Mouse (Mus musculus): ENCODE measurements around the gene Fam53b.

Gene Fam53b

DNA sequence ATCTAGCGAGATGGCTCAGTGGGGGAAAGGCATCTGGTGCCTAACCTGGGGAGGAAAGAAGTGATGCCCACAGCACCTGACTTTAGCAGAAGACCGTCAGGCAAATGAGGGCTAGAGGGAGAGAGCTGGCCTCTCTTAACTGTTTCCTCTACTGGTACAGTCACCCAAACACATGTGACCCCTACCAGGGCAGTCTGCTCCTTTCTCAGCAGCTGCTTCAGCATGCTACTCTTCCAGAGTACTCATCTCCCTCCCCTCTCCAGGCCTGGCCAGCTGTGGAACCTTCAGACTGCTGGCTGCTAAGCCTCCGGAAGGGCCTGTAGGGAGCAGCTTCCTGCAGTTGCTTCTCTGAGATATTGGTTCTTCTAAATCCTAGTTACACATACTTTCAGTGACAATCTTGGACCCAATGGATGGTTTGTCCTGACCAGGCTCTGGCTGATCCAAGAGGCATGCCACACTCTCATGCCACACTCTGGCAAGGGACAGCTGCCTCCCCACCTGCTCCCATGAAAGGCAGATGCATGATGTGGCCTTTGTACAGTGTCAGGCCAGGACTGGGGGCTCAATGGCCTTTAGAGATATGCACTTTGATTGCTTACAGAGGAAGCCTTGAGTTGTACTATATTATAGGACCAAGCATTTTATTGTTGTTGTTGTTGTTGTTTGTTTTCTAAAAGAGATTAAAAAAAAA lies 65.5 kb downstream of the Fam53b start:
- ATAC-seq (ENCODE audit: insufficient number of reproducible peaks, low FRiP score, low TSS enrichment) = no peak

DNA sequence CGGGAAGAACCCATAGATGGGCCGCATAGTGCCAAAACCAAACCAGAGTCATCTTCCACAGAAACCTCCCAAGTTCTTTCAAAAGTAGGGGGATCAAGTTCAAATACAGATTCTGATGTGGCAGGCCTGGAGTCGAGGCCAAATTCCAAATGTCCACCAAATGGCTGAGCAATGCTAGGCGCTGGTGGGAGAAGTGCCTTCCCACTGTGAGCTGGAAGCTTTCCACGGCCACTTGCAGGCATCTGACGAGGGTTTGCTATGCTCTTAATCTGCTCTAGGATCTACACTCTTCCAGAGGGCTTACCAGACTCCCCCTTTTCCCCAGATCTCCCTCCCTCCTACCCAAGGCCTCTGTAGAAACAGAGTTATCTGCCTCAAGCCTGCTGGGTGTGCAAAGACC lies 66.6 kb downstream of the Fam53b start:
- ATAC-seq (ENCODE audit: insufficient number of reproducible peaks, low FRiP score, low TSS enrichment) = peak; percentile 36; the same call in 1 of the 2 replicates

DNA sequence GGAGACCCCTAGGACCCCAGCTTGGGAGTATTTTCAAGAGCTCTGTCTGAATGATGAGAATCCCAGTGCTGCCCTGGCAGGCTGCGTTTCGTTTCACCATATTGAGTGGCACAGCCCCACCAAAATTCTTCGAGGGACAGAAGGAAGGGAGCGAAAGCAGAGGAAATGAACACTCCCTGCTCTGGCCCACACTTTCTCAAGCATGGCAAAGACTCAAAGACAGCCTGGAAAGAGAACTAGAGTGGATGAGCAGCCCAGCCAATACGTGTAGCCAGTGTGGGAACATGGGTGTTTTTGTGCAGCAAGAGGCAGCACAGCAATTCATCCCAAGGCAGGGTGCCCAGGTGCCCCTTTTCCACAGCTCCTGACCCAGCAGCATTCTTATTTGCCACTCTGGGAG lies 70.8 kb downstream of the Fam53b start:
- ATAC-seq (ENCODE audit: insufficient number of reproducible peaks, low FRiP score, low TSS enrichment) = no peak

GRCm38 (mm10) chr7:132739829-132740228 lies 73.9 kb downstream of the Fam53b start:
- ATAC-seq (ENCODE audit: insufficient number of reproducible peaks, low FRiP score, low TSS enrichment) = no peak

DNA sequence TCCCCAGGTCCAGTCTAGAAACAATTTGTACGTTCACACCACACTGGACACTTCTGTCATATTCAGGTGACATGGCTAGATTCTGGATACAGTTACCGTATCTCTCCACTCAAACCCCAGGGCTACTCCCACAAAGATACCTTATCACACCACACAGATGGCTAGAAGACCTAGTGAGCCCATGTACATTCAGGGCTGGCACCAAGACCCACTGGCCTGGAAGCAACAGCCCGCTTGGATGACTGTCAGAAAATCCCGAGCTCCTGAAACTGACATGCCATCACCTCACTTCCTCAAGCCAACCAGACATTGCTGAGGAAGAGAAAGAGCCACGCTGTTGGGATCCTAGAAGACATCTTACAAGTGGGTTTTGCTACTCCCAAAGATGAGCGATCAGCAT lies 74.8 kb downstream of the Fam53b start:
- ATAC-seq (ENCODE audit: insufficient number of reproducible peaks, low FRiP score, low TSS enrichment) = peak; percentile 49; the same call in 1 of the 2 replicates

GRCm38 (mm10) chr7:132736099-132736862 lies 77.4 kb downstream of the Fam53b start:
- ATAC-seq (ENCODE audit: insufficient number of reproducible peaks, low FRiP score, low TSS enrichment) = no peak

- ATAC-seq (ENCODE audit: insufficient number of reproducible peaks, low FRiP score, low TSS enrichment) = no peak
Observed at GRCm38 (mm10) chr7:132735145-132735544, 78.5 kb downstream of the Fam53b start.

GRCm38 (mm10) chr7:132734222-132734621 lies 79.5 kb downstream of the Fam53b start:
- ATAC-seq (ENCODE audit: insufficient number of reproducible peaks, low FRiP score, low TSS enrichment) = no peak

DNA sequence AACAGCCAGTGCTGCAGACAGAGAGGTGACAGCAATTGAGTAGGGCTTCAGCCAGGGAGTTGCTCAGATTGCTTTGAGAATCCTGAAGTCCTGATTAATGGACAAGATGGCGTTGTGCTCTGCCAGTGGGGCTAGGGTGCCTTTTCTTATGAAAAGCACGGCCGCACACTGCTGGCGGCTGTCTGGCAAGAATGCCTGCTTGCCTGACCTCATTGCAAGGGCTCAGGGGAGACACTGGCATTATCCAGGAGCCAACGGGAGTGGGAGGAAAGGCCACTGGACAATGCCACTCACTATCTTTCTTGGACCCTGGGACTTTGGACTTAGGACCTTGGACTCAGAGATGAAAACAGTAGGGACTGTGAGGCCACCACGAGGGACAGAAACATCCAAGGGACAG lies 80.2 kb downstream of the Fam53b start:
- no peak for ATAC-seq (ENCODE audit: insufficient number of reproducible peaks, low FRiP score, low TSS enrichment)

DNA sequence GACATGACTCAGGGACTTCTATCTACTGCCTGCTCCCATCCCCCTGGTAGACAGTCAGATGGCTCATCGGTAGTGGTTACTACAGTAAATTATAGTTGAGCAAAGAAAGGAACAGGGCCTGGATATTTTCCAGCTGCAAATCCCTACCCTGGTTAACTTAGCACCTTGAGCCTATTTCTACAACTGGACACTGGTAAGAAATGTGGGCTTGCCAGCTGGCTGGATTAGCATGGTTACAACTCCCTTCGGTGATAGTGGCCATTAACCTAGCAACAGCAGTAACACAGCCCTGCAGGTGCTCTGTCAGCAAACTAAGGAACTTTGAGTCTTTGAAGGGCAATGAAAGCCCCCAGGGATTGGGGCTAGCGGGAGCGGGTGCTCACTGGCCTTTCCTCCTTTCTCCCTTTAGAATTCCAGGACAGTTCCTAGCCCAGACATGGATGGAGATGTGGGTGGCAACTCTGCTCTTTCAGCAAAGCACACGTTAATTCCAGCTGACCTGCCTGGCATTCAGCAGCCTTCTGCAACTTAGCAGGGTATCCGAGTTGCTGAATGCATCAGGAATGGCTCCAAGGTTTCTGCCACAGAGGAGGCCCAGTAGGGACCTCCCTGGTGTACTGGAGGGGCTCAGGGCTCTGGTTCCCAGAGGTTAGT lies 81.4 kb downstream of the Fam53b start:
- no peak for ATAC-seq (ENCODE audit: insufficient number of reproducible peaks, low FRiP score, low TSS enrichment)

GRCm38 (mm10) chr7:132731558-132731957 lies 82.1 kb downstream of the Fam53b start:
- ATAC-seq (ENCODE audit: insufficient number of reproducible peaks, low FRiP score, low TSS enrichment) = no peak

DNA sequence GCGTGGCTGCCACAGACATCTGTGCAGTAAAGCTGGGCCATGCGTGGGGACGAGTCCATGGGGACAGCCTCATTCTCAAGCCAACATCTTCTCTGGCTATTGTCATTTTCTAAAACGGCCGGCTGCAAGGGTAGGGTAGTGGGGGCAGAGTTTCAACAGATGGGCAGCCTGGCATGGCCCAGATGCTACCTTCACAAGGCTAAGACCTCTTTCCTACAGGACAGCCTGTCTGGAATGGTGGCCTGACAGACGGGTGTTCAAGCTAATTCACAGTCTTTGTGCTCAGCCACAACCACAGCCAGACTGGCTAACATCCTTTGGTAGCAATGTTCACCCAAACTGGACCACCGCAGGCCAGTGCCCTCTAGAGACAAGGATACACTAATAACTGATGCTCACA lies 83.2 kb downstream of the Fam53b start:
- no peak for ATAC-seq (ENCODE audit: insufficient number of reproducible peaks, low FRiP score, low TSS enrichment)

DNA sequence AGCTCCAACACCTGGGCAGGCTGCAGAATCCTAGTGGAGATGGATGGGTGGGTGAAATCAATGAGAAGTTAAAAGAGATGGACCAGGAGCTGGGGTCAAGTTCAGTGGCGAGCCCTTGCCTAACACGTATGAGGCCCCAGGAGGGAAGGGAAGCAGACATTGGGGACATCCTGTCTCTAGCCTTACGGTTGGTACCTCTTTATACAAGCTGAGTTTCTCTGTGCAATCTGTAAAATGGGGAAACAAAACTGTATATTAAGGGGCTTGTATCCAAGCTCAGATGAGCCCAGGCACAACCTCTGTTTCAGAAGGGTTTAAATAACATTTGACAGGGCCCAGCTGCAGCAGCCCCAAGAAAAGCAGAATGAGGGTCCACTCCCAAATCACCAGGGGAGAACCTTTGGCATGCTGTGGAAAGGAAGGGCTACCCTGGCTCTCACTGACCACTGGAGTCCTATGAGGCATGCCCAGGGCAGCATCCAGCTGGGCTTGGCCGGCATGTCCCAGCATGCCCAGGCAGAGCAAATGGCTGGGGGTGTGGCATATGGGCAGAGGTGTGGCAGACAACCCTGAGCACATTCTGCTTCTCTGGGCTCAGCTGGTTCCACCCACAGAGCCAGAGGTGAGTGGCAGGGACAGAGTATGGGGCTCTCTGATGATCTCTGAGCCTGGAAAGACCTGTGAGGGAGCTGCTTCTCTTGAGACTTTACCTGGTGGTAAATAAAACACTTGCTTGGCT lies 84.4 kb downstream of the Fam53b start:
- ATAC-seq (ENCODE audit: insufficient number of reproducible peaks, low FRiP score, low TSS enrichment) = no peak

GRCm38 (mm10) chr7:132726106-132726861 lies 87.4 kb downstream of the Fam53b start:
- no peak for ATAC-seq (ENCODE audit: insufficient number of reproducible peaks, low FRiP score, low TSS enrichment)

DNA sequence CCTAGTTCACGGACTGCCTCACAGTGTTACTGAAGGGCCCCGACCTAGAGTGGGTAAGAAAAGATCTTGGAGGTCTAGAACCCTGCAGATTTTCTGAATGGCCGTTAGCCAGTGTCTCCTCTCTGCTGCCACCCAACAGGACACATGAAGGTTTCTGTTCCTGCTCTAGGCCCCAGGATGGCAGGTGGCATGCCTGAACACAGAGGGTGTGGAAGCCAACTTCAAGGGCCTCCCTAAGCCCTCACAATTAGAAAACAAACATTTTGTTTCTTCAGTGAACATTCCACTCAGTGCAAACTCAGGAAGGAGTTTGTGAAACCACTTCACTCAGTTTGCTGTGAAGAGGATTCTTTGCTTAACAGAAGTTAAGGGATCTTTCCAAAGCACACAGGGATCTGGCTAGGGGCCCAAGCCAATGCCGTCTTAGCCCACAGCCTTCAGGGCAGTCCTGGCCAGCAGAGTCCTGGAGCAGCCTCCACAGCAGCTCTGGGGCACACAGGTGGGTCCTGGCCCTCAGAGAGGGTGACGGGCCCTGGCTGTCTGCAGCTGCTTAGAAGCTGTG lies 89.1 kb downstream of the Fam53b start:
- no peak for ATAC-seq (ENCODE audit: insufficient number of reproducible peaks, low FRiP score, low TSS enrichment)

DNA sequence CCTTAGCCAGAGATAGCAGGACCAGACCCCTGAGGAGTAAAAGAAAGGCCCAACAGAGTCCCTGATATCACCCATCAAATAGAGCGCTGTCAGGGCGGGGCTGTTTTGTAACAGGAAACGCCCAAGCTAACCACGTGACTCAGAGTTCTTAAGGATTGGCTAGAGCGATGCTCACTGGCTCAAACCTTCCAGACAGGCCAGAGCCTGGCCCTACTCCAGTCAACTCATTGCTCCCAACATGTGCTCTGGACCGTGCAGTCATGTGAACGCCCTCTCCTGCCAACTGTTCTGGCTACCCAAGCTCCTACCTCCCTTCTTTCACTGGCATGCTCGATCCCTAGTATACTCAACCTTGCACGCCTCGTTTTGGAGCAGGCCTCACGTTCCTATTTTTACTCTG lies 89.8 kb downstream of the Fam53b start:
- ATAC-seq (ENCODE audit: insufficient number of reproducible peaks, low FRiP score, low TSS enrichment) = peak; percentile 79

GRCm38 (mm10) chr7:132722401-132723370 lies 91.0 kb downstream of the Fam53b start:
- ATAC-seq (ENCODE audit: insufficient number of reproducible peaks, low FRiP score, low TSS enrichment) = no peak

DNA sequence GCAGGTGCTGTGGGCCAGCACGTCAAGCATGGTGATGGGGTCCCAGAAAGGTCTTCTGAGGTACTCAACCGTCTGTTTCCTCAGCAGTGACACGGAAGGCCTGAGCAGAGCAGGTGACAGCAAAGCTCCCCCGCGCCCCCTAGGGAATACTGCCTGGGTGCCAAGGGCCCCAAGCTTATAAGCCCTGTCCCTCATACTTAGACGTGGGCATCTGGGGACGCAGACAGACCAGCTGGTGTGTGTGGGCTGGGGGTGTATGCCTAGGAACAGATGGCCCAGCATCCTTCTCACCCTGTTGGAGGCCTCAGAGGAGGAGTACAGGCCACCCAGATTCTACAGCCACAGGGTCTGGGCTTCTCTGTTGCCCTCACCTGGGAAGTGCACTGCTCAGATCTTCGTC lies 93.1 kb downstream of the Fam53b start:
- 0 out of 2 replicates have a peak, but pooled peaks have one; percentile 13 for ATAC-seq (ENCODE audit: insufficient number of reproducible peaks, low FRiP score, low TSS enrichment)

Measured in cerebellum, adult (tissue).